Mouse (Mus musculus) intestine, embryonic 14.5 days (tissue): ENCODE data around the gene Rnf213. TPM values are rescaled to one million over a fixed set of nuclear protein-coding genes. Genes with fewer than 3 reads are reported as not detected.

Experiments
- ATAC-seq: fragments of 200-750 bp; cut with Nextera tagmentation; replicated peaks from 2 replicates; pipeline ENCODE4 v1.8.0; 2017; ENCODE audit warnings: low read depth, moderate number of reproducible peaks, moderate TSS enrichment, moderate library complexity; ENCODE audit not compliant: low FRiP score, low TSS enrichment
- DNase-seq: peaks from one replicate; pipeline ENCODE4 v3.0.0-alpha.2; 2018; ENCODE audit warnings: low spot score
- H3K27ac ChIP-seq: fragments of 300-500 bp; sonication (generic); 2 replicates; pipeline ENCODE4 v1.5.1; 2014; ENCODE audit warnings: low read depth, mild to moderate bottlenecking, control low read depth
- H3K27me3 ChIP-seq: fragments of 300-500 bp; sonication (generic); replicated peaks from 2 replicates; pipeline ENCODE4 v1.6.1; 2014; ENCODE audit warnings: low read length, control low read depth; ENCODE audit not compliant: control insufficient read depth, insufficient read depth
- H3K36me3 ChIP-seq: fragments of 300-500 bp; sonication (generic); 2 replicates; pipeline ENCODE4 v1.6.1; 2014; ENCODE audit warnings: low read length, control low read depth; ENCODE audit not compliant: control insufficient read depth, insufficient read depth
- H3K4me1 ChIP-seq: fragments of 300-500 bp; sonication (generic); replicated peaks from 2 replicates; pipeline ENCODE4 v1.6.1; 2014; ENCODE audit warnings: low read length, control low read depth, mixed read lengths; ENCODE audit not compliant: control insufficient read depth, insufficient read depth
- H3K4me2 ChIP-seq: fragments of 300-500 bp; sonication (generic); 2 replicates; pipeline ENCODE4 v1.6.1; 2014; ENCODE audit warnings: low read length
- H3K4me3 ChIP-seq: fragments of 300-500 bp; sonication (generic); 2 replicates; pipeline ENCODE4 v1.5.1; 2014; ENCODE audit warnings: low read depth, low read length, control low read depth, mixed read lengths
- H3K9ac ChIP-seq: fragments of 300-500 bp; sonication (generic); 2 replicates; pipeline ENCODE4 v1.6.1; 2014; ENCODE audit warnings: mild to moderate bottlenecking, low read length
- H3K9me3 ChIP-seq: fragments of 300-500 bp; sonication (generic); 2 replicates; pipeline ENCODE4 v1.6.1; 2016; ENCODE audit warnings: low read length, control low read depth; ENCODE audit not compliant: control insufficient read depth
- WGBS: fragments of 180-500 bp; shearing (Covaris S2); extraction: QIAGEN DNeasy Blood & Tissue Kit; methylation state at CpG from one replicate; pipeline ENCODE4 v1.1.7; 2014; 5-methylcytosine and 5-hydroxymethylcytosine counted together
- polyA plus RNA-seq: library from polyadenylated mRNA; unstranded; fragments of >200 nt; fragmentation: Nextera tagmentation; extraction: Ambion mirVana; gene quantifications from 2 replicates; pipeline ENCODE4 v1.2.1, GENCODE M21; 2014

Gene Rnf213
- polyA plus RNA-seq, 1 experiment from 2014 or later: 18.0 TPM

- no peak for ATAC-seq
- 80% methylated on average over 5 of the region's 5 CpGs for WGBS
Observed at GRCm38 (mm10) chr11:119509165-119509776, 116.4 kb downstream of the Rnf213 start.

GRCm38 (mm10) chr11:119513038-119513659 lies 120.2 kb downstream of the Rnf213 start:
- Histone ChIP-seq H3K4me3 (no peak overlapping the region), H3K9ac (no peak overlapping the region), H3K4me1 (peaks cover 5% of the 10 kb centered on the region; the same call in 1 of the 2 replicates), H3K4me2 (no peak overlapping the region), H3K27me3 (peaks cover 20% of the 10 kb centered on the region), H3K9me3 (no peaks in the 10 kb centered on the region), H3K36me3 (peaks cover 5% of the 10 kb centered on the region), H3K27ac (no peak overlapping the region)
- DNase-seq (no peak), ATAC-seq (no peak)
- 39% methylated on average over 9 of the region's 9 CpGs for WGBS

More at GRCm38 (mm10) chr11:119509165-119509776, 116.4 kb downstream of the Rnf213 start:
- H3K4me2 ChIP-seq: no peak overlapping the region
- no peak overlapping the region for H3K9ac ChIP-seq
- H3K36me3 ChIP-seq: peaks cover 33% of the 10 kb centered on the region
- no peaks in the 10 kb centered on the region for H3K4me1 ChIP-seq
- peaks cover 4% of the 10 kb centered on the region for H3K27me3 ChIP-seq
- H3K27ac ChIP-seq: no peak overlapping the region
- no peak for DNase-seq
- no peak overlapping the region for H3K4me3 ChIP-seq
- no peaks in the 10 kb centered on the region for H3K9me3 ChIP-seq

GRCm38 (mm10) chr11:119514108-119514860 lies 121.4 kb downstream of the Rnf213 start:
- Histone ChIP-seq H3K9ac (no peak overlapping the region), H3K4me1 (peaks cover 5% of the 10 kb centered on the region; the same call in 1 of the 2 replicates), H3K36me3 (no peaks in the 10 kb centered on the region), H3K27me3 (peaks cover 20% of the 10 kb centered on the region), H3K27ac (no peak overlapping the region), H3K4me2 (peak overlapping the region; percentile 39; the same call in 1 of the 2 replicates), H3K4me3 (no peak overlapping the region), H3K9me3 (no peaks in the 10 kb centered on the region)
- no peak for ATAC-seq
- 53% methylated on average over 16 of the region's 16 CpGs for WGBS
- DNase-seq: no peak

GRCm38 (mm10) chr11:119514967-119515636 lies 122.2 kb downstream of the Rnf213 start:
- Histone ChIP-seq H3K4me1 (peaks cover 5% of the 10 kb centered on the region; the same call in 1 of the 2 replicates), H3K4me2 (peak overlapping the region; percentile 39), H3K36me3 (no peaks in the 10 kb centered on the region), H3K9ac (no peak overlapping the region), H3K27ac (no peak overlapping the region), H3K9me3 (no peaks in the 10 kb centered on the region), H3K4me3 (peak overlapping the region; percentile 13; the same call in 1 of the 2 replicates), H3K27me3 (peaks cover 20% of the 10 kb centered on the region)
- 5% methylated on average over 21 of the region's 21 CpGs for WGBS
- no peak for ATAC-seq
- peak; percentile 63 for DNase-seq

- Histone ChIP-seq H3K4me1 (peaks cover 5% of the 10 kb centered on the region; the same call in 1 of the 2 replicates), H3K9ac (no peak overlapping the region), H3K9me3 (no peaks in the 10 kb centered on the region), H3K36me3 (no peaks in the 10 kb centered on the region), H3K4me2 (no peak overlapping the region), H3K4me3 (no peak overlapping the region), H3K27me3 (peaks cover 20% of the 10 kb centered on the region), H3K27ac (no peak overlapping the region)
- ATAC-seq: no peak
- WGBS: 80% methylated on average over 16 of the region's 16 CpGs
- no peak for DNase-seq
Observed at GRCm38 (mm10) chr11:119515823-119516676, 123.2 kb downstream of the Rnf213 start.

- 63% methylated on average over 12 of the region's 12 CpGs for WGBS
- Histone ChIP-seq H3K4me3 (no peak overlapping the region), H3K4me1 (peaks cover 5% of the 10 kb centered on the region; the same call in 1 of the 2 replicates), H3K4me2 (no peak overlapping the region), H3K27me3 (peaks cover 20% of the 10 kb centered on the region), H3K27ac (no peak overlapping the region), H3K9ac (no peak overlapping the region), H3K36me3 (no peaks in the 10 kb centered on the region), H3K9me3 (no peaks in the 10 kb centered on the region)
- DNase-seq (no peak), ATAC-seq (no peak)
Observed at GRCm38 (mm10) chr11:119516677-119517361, 123.9 kb downstream of the Rnf213 start.

- Histone ChIP-seq H3K36me3 (no peaks in the 10 kb centered on the region), H3K4me3 (no peak overlapping the region), H3K9ac (no peak overlapping the region), H3K27ac (no peak overlapping the region), H3K27me3 (peaks cover 15% of the 10 kb centered on the region), H3K9me3 (no peaks in the 10 kb centered on the region), H3K4me1 (peaks cover 5% of the 10 kb centered on the region; the same call in 1 of the 2 replicates), H3K4me2 (no peak overlapping the region)
- 94% methylated on average over 1 of the region's 1 CpGs for WGBS
- ATAC-seq (no peak), DNase-seq (no peak)
Observed at GRCm38 (mm10) chr11:119519387-119519786, 126.5 kb downstream of the Rnf213 start.
